Mouse (Mus musculus): ENCODE measurements around the gene Aspg. TPM values are rescaled to one million over a fixed set of nuclear protein-coding genes. Genes with fewer than 3 reads are reported as not detected.

Aspg gene
- polyA plus RNA-seq, 1 experiment from 2014 or later: 0.65 TPM

DNA sequence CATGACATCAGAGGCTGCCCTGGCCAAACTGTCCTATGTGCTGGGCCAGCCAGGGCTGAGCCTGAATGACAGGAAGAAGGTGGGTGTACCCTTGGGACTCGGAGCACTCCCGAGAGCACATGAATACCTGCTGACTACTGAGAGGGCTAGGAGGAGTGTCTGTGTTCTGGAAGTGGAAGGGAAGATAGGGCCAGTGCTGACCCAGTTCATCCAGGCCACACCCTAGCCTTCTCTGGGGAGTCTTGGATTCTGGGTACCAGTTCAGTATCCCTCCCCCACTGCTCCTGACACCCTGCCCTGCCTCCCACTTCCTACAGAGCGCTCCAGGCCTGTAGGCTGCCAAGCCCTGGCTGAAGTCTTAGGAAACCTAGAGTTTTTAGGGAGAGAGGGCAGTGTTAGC is 14.7 kb downstream of the Aspg start:
- 94% methylated on average over 3 of the region's 3 CpGs for WGBS

DNA sequence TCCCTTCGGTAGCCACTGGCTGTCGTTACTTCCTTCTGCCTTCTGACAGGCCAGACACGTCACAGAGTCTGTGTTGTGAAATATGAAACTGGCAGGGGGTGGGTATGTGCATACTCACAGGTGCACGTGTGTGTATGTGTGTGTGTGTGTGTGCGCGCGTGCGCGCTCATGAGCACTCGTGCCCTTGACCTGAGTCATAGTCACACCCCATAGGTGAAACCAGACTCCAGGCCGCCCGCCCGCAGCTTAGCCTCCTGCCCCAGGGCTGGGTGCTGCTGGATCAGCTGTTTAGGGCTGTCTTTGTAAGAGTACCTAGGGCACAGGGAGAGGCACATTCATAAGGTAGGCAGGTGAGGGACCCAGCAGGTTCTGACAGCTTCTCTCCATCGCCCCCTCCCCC is 19.4 kb downstream of the Aspg start:
- H3K9me3 ChIP-seq (ENCODE audit: control insufficient read depth, low read length): no peaks in the 10 kb centered on the region
- H3K27me3 ChIP-seq (ENCODE audit: control insufficient read depth, insufficient read depth, low read length): peaks cover 7% of the 10 kb centered on the region

More for the DNA sequence above, 14.7 kb downstream of the Aspg start:
- Histone ChIP-seq H3K4me3 (ENCODE audit: low read depth, low read length) (no peak overlapping the region), H3K4me1 (replicated peaks; ENCODE audit: control insufficient read depth, insufficient read depth, low read length) (no peaks in the 10 kb centered on the region), H3K27ac (ENCODE audit: low read depth, low read length) (no peak overlapping the region), H3K27me3 (ENCODE audit: control insufficient read depth, insufficient read depth, low read length) (0 out of 2 replicates have a peak, but pooled peaks cover 2% of the 10 kb centered on the region), H3K36me3 (ENCODE audit: control insufficient read depth, insufficient read depth, low read length) (no peaks in the 10 kb centered on the region), H3K9ac (ENCODE audit: low read depth, low read length) (no peak overlapping the region), H3K4me2 (replicated peaks; ENCODE audit: low read depth, low read length) (no peak overlapping the region), H3K9me3 (ENCODE audit: control insufficient read depth, low read length) (no peaks in the 10 kb centered on the region)
- DNase-seq (ENCODE audit: low spot score): no peak
- no peak for ATAC-seq (ENCODE audit: low FRiP score)

GRCm38 (mm10) chr12:112126931-112127635 is 20.6 kb downstream of the Aspg start:
- Histone ChIP-seq H3K4me1 (replicated peaks; ENCODE audit: control insufficient read depth, insufficient read depth, low read length) (no peaks in the 10 kb centered on the region), H3K27ac (ENCODE audit: low read depth, low read length) (no peak overlapping the region), H3K4me2 (replicated peaks; ENCODE audit: low read depth, low read length) (no peak overlapping the region), H3K27me3 (ENCODE audit: control insufficient read depth, insufficient read depth, low read length) (peaks cover 17% of the 10 kb centered on the region), H3K9ac (ENCODE audit: low read depth, low read length) (no peak overlapping the region), H3K4me3 (ENCODE audit: low read depth, low read length) (no peak overlapping the region), H3K9me3 (ENCODE audit: control insufficient read depth, low read length) (no peaks in the 10 kb centered on the region), H3K36me3 (ENCODE audit: control insufficient read depth, insufficient read depth, low read length) (no peaks in the 10 kb centered on the region)
- WGBS: 63% methylated on average over 14 of the region's 14 CpGs
- DNase-seq (ENCODE audit: low spot score) (no peak), ATAC-seq (ENCODE audit: low FRiP score) (no peak)

More for the DNA sequence above, 19.4 kb downstream of the Aspg start:
- H3K4me3 ChIP-seq (ENCODE audit: low read depth, low read length): no peak overlapping the region
- WGBS: 82% methylated on average over 14 of the region's 14 CpGs
- no peak for ATAC-seq (ENCODE audit: low FRiP score)
- H3K4me2 ChIP-seq (replicated peaks; ENCODE audit: low read depth, low read length): no peak overlapping the region
- H3K36me3 ChIP-seq (ENCODE audit: control insufficient read depth, insufficient read depth, low read length): no peaks in the 10 kb centered on the region
- no peaks in the 10 kb centered on the region for H3K4me1 ChIP-seq (replicated peaks; ENCODE audit: control insufficient read depth, insufficient read depth, low read length)
- no peak for DNase-seq (ENCODE audit: low spot score)
- no peak overlapping the region for H3K9ac ChIP-seq (ENCODE audit: low read depth, low read length)
- no peak overlapping the region for H3K27ac ChIP-seq (ENCODE audit: low read depth, low read length)

GRCm38 (mm10) chr12:112128526-112128925 is 22.0 kb downstream of the Aspg start:
- WGBS: 81% methylated on average over 4 of the region's 4 CpGs
- peaks cover 23% of the 10 kb centered on the region for H3K27me3 ChIP-seq (ENCODE audit: control insufficient read depth, insufficient read depth, low read length)

DNA sequence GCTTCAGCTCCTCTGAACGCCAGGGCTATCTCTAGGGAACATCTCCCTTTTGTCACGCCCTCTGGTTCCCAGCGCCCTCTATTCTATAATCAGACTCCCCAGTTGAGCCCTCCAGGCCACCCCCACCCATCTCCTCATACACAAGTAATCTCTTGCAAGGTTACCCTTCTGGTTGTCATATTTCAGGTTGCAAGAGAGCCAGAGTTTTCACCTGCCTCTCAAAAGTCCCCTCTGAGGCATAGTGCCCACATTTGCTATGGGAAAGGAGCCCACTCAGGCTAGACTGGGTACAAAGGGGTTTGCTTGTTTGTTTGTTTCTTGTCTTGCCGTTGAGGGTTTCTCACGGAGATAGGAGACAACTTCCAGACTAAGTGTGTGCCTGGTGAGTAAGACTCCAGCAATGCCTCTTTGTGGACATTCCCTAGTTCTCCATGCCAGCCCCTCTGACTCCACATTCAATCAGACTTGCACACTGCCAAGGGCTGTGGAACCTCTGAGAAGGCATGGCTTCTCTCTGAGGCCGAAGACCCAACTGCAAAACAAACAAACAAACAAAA is 22.9 kb downstream of the Aspg start:
- H3K27me3 ChIP-seq (ENCODE audit: control insufficient read depth, insufficient read depth, low read length): peaks cover 23% of the 10 kb centered on the region
- H3K4me3 ChIP-seq (ENCODE audit: low read depth, low read length): no peak overlapping the region
- no peak overlapping the region for H3K9ac ChIP-seq (ENCODE audit: low read depth, low read length)
- no peaks in the 10 kb centered on the region for H3K36me3 ChIP-seq (ENCODE audit: control insufficient read depth, insufficient read depth, low read length)
- no peak for DNase-seq (ENCODE audit: low spot score)
- WGBS: 64% methylated on average over 6 of the region's 6 CpGs
- no peaks in the 10 kb centered on the region for H3K9me3 ChIP-seq (ENCODE audit: control insufficient read depth, low read length)
- H3K4me1 ChIP-seq (replicated peaks; ENCODE audit: control insufficient read depth, insufficient read depth, low read length): no peaks in the 10 kb centered on the region
- no peak overlapping the region for H3K4me2 ChIP-seq (replicated peaks; ENCODE audit: low read depth, low read length)
- no peak for ATAC-seq (ENCODE audit: low FRiP score)
- no peak overlapping the region for H3K27ac ChIP-seq (ENCODE audit: low read depth, low read length)

More at GRCm38 (mm10) chr12:112128526-112128925, 22.0 kb downstream of the Aspg start:
- H3K27ac ChIP-seq (ENCODE audit: low read depth, low read length): no peak overlapping the region
- no peaks in the 10 kb centered on the region for H3K4me1 ChIP-seq (replicated peaks; ENCODE audit: control insufficient read depth, insufficient read depth, low read length)
- H3K36me3 ChIP-seq (ENCODE audit: control insufficient read depth, insufficient read depth, low read length): no peaks in the 10 kb centered on the region
- DNase-seq (ENCODE audit: low spot score) (no peak), ATAC-seq (ENCODE audit: low FRiP score) (no peak)
- no peak overlapping the region for H3K4me3 ChIP-seq (ENCODE audit: low read depth, low read length)
- no peak overlapping the region for H3K4me2 ChIP-seq (replicated peaks; ENCODE audit: low read depth, low read length)
- H3K9me3 ChIP-seq (ENCODE audit: control insufficient read depth, low read length): no peaks in the 10 kb centered on the region
- H3K9ac ChIP-seq (ENCODE audit: low read depth, low read length): no peak overlapping the region

GRCm38 (mm10) chr12:112130161-112130860 is 23.8 kb downstream of the Aspg start:
- Histone ChIP-seq H3K9me3 (ENCODE audit: control insufficient read depth, low read length) (no peaks in the 10 kb centered on the region), H3K4me3 (ENCODE audit: low read depth, low read length) (peak overlapping the region; percentile 62), H3K36me3 (ENCODE audit: control insufficient read depth, insufficient read depth, low read length) (no peaks in the 10 kb centered on the region), H3K4me1 (replicated peaks; ENCODE audit: control insufficient read depth, insufficient read depth, low read length) (no peaks in the 10 kb centered on the region), H3K9ac (ENCODE audit: low read depth, low read length) (peak overlapping the region; percentile 75), H3K27me3 (ENCODE audit: control insufficient read depth, insufficient read depth, low read length) (peaks cover 23% of the 10 kb centered on the region), H3K27ac (ENCODE audit: low read depth, low read length) (no peak overlapping the region), H3K4me2 (replicated peaks; ENCODE audit: low read depth, low read length) (peak overlapping the region; percentile 96)
- peak; percentile 74 for DNase-seq (ENCODE audit: low spot score)
- WGBS: under 1% methylated on average over 76 of the region's 79 CpGs
- ATAC-seq (ENCODE audit: low FRiP score): peak; percentile 77

DNA sequence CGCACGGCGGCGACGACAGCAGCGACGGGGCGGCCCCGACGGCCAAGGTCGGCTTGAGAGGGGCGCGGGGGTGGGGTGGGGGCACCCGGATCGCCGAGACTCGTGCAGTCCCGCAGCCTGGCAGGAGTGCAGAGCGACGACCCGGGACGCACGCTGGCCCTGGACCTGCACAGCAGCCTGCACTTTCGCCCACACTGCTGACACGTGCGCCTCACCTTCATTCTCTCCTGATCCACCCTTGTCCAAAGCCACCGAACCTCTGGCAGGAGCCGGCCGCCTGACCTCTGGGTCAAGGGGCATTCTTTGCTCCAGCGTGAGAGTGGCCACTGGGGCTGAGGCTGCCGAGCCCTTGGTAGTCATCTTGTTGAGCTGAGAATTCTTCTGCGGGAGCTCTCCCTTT is 24.5 kb downstream of the Aspg start:
- H3K27ac ChIP-seq (ENCODE audit: low read depth, low read length): no peak overlapping the region
- H3K27me3 ChIP-seq (ENCODE audit: control insufficient read depth, insufficient read depth, low read length): peaks cover 23% of the 10 kb centered on the region
- 9% methylated on average over 32 of the region's 32 CpGs for WGBS
- ATAC-seq (ENCODE audit: low FRiP score): peak; percentile 36
- H3K4me3 ChIP-seq (ENCODE audit: low read depth, low read length): peak overlapping the region; percentile 62
- H3K9me3 ChIP-seq (ENCODE audit: control insufficient read depth, low read length): no peaks in the 10 kb centered on the region
- H3K4me2 ChIP-seq (replicated peaks; ENCODE audit: low read depth, low read length): peak overlapping the region; percentile 96
- H3K9ac ChIP-seq (ENCODE audit: low read depth, low read length): peak overlapping the region; percentile 75; the same call in 1 of the 2 replicates
- DNase-seq (ENCODE audit: low spot score): no peak
- H3K36me3 ChIP-seq (ENCODE audit: control insufficient read depth, insufficient read depth, low read length): no peaks in the 10 kb centered on the region
- H3K4me1 ChIP-seq (replicated peaks; ENCODE audit: control insufficient read depth, insufficient read depth, low read length): no peaks in the 10 kb centered on the region

- Histone ChIP-seq H3K4me3 (ENCODE audit: low read depth, low read length) (no peak overlapping the region), H3K27ac (ENCODE audit: low read depth, low read length) (no peak overlapping the region), H3K4me1 (replicated peaks; ENCODE audit: control insufficient read depth, insufficient read depth, low read length) (0 out of 2 replicates have a peak, but pooled peaks cover 3% of the 10 kb centered on the region), H3K9ac (ENCODE audit: low read depth, low read length) (no peak overlapping the region), H3K27me3 (ENCODE audit: control insufficient read depth, insufficient read depth, low read length) (peaks cover 36% of the 10 kb centered on the region), H3K4me2 (replicated peaks; ENCODE audit: low read depth, low read length) (no peak overlapping the region), H3K36me3 (ENCODE audit: control insufficient read depth, insufficient read depth, low read length) (no peaks in the 10 kb centered on the region), H3K9me3 (ENCODE audit: control insufficient read depth, low read length) (no peaks in the 10 kb centered on the region)
- no peak for ATAC-seq (ENCODE audit: low FRiP score)
- WGBS: 3% methylated on average over 5 of the region's 5 CpGs
- peak; percentile 80 for DNase-seq (ENCODE audit: low spot score)
Measured at GRCm38 (mm10) chr12:112140231-112140630, 33.8 kb downstream of the Aspg start.

All from hindbrain, embryonic 11.5 days (tissue).